Mouse (Mus musculus) MEL (cell line): ENCODE data around the gene Tmem39b. TPM values are rescaled to one million over a fixed set of nuclear protein-coding genes. Genes with fewer than 3 reads are reported as not detected.

ENCODE experiments used
- DNase-seq: peaks from one replicate; pipeline ENCODE4 v3.0.0; 2011; ENCODE audit warnings: low read depth, low spot score
- H3K27ac ChIP-seq: 2 replicates; pipeline ENCODE4 v1.5.1; 2012; ENCODE audit warnings: low read depth, mild to moderate bottlenecking, control low read depth, low read length, moderate library complexity; ENCODE audit not compliant: control insufficient read depth
- H3K27me3 ChIP-seq, 2 experiments: fragments of 150-350 bp in 1 of 2; sonication (generic) in 1 of 2; 2 replicates each; pipeline ENCODE4 v1.6.1; 2012; ENCODE audit warnings: low read length in 2 of 2, mild to moderate bottlenecking in 2 of 2, improper control_type of control experiment in 1 of 2, moderate library complexity in 1 of 2; ENCODE audit not compliant: insufficient read depth in 2 of 2, control insufficient read depth in 1 of 2
- H3K36me3 ChIP-seq, 2 experiments: 2 replicates each; pipeline ENCODE4 v1.6.1; 2012 to 2014; ENCODE audit warnings: low read length in 2 of 2, improper control_type of control experiment in 1 of 2, inconsistent platforms in 1 of 2, mild to moderate bottlenecking in 1 of 2; ENCODE audit not compliant: insufficient read depth in 2 of 2, control insufficient read depth in 1 of 2
- H3K4me1 ChIP-seq, 2 experiments: fragments of 150-350 bp in 1 of 2; sonication (generic) in 1 of 2; 2 replicates each; pipeline ENCODE4 v1.6.1; 2012; ENCODE audit warnings: low read length in 2 of 2, improper control_type of control experiment in 1 of 2, mild to moderate bottlenecking in 1 of 2; ENCODE audit not compliant: insufficient read depth in 2 of 2, control insufficient read depth in 1 of 2
- H3K4me3 ChIP-seq, 2 experiments: fragments of 150-350 bp in 1 of 2; sonication (generic) in 1 of 2; 2 replicates each; pipeline ENCODE4 v1.5.1; 2012; ENCODE audit warnings: low read depth in 2 of 2, low read length in 2 of 2, mild to moderate bottlenecking in 2 of 2, moderate library complexity in 2 of 2, control low read depth in 1 of 2, improper control_type of control experiment in 1 of 2; ENCODE audit not compliant: control insufficient read depth in 1 of 2, insufficient read depth in 1 of 2
- H3K79me2 ChIP-seq: 2 replicates; pipeline ENCODE4 v1.6.1; 2012; ENCODE audit warnings: mild to moderate bottlenecking, low read length, moderate library complexity; ENCODE audit not compliant: control insufficient read depth, poor library complexity, insufficient read depth
- H3K9ac ChIP-seq: 2 replicates; pipeline ENCODE4 v1.6.1; 2012; ENCODE audit warnings: low read depth, mild to moderate bottlenecking, control low read depth, low read length, moderate library complexity; ENCODE audit not compliant: control insufficient read depth, poor library complexity, severe bottlenecking
- H3K9me3 ChIP-seq: fragments of 150-350 bp; sonication (generic); replicated peaks from 2 replicates; pipeline ENCODE4 v1.6.1; 2012; ENCODE audit warnings: mild to moderate bottlenecking, low read length, improper control_type of control experiment, moderate library complexity; ENCODE audit not compliant: insufficient read depth
- BHLHE40 ChIP-seq: IDR thresholded peaks from 2 replicates; pipeline ENCODE4 v1.6.1; 2012; ENCODE audit warnings: low read depth, mild to moderate bottlenecking, inconsistent platforms, low read length, improper control_type of control experiment, borderline replicate concordance
- CHD1 ChIP-seq: IDR thresholded peaks from 2 replicates; pipeline ENCODE4 v1.6.1; 2012; ENCODE audit warnings: low read depth, mild to moderate bottlenecking, inconsistent platforms, low read length, improper control_type of control experiment
- CHD2 ChIP-seq: IDR thresholded peaks from 2 replicates; pipeline ENCODE4 v1.6.1; 2011; ENCODE audit warnings: low read length, improper control_type of control experiment
- E2F4 ChIP-seq: IDR thresholded peaks from 2 replicates; pipeline ENCODE4 v1.6.1; 2011; ENCODE audit warnings: low read depth, low read length, improper control_type of control experiment, borderline replicate concordance
- ELF1 ChIP-seq: IDR thresholded peaks from 2 replicates; pipeline ENCODE4 v1.6.1; 2014; ENCODE audit warnings: low read depth, mild to moderate bottlenecking, inconsistent platforms, low read length, improper control_type of control experiment, moderate library complexity
- EP300 ChIP-seq, 2 experiments: IDR thresholded peaks; 2 replicates each; pipeline ENCODE4 v1.6.1; 2011; ENCODE audit warnings: improper control_type of control experiment in 2 of 2, low read length in 2 of 2, low read depth in 1 of 2, mild to moderate bottlenecking in 1 of 2
- ETS1 ChIP-seq: IDR thresholded peaks from 2 replicates; pipeline ENCODE4 v1.6.1; 2012; ENCODE audit warnings: low read depth, mild to moderate bottlenecking, inconsistent platforms, low read length, improper control_type of control experiment, moderate library complexity
- GABPA ChIP-seq: IDR thresholded peaks from 2 replicates; pipeline ENCODE4 v1.6.1; 2012; ENCODE audit warnings: low read depth, mild to moderate bottlenecking, inconsistent platforms, low read length, improper control_type of control experiment, moderate library complexity
- GATA1 ChIP-seq: IDR thresholded peaks from 2 replicates; pipeline ENCODE4 v1.6.1; 2011; ENCODE audit warnings: low read depth, low read length, improper control_type of control experiment
- JUND ChIP-seq: IDR thresholded peaks from 2 replicates; pipeline ENCODE4 v1.6.1; 2011; ENCODE audit warnings: low read depth, mild to moderate bottlenecking, improper control_type of control experiment, low read length
- MAFK ChIP-seq: IDR thresholded peaks from 2 replicates; pipeline ENCODE4 v1.6.1; 2011; ENCODE audit warnings: low read depth, mild to moderate bottlenecking, low read length, improper control_type of control experiment, borderline replicate concordance
- MAX ChIP-seq: IDR thresholded peaks from 2 replicates; pipeline ENCODE4 v1.6.1; 2011; ENCODE audit warnings: low read length, improper control_type of control experiment
- MEF2A ChIP-seq: IDR thresholded peaks from 2 replicates; pipeline ENCODE4 v1.6.1; 2014; ENCODE audit warnings: low read depth, mild to moderate bottlenecking, inconsistent platforms, low read length, improper control_type of control experiment; ENCODE audit not compliant: poor library complexity, insufficient replicate concordance, severe bottlenecking; ENCODE audit errors: extremely low read depth
- MXI1 ChIP-seq: IDR thresholded peaks from 2 replicates; pipeline ENCODE4 v1.6.1; 2011; ENCODE audit warnings: mild to moderate bottlenecking, low read depth, low read length, improper control_type of control experiment
- MYB ChIP-seq: IDR thresholded peaks from 2 replicates; pipeline ENCODE4 v1.6.1; 2011; ENCODE audit warnings: mild to moderate bottlenecking, low read depth, low read length, improper control_type of control experiment
- MYC ChIP-seq: IDR thresholded peaks from 2 replicates; pipeline ENCODE4 v1.6.1; 2011; ENCODE audit warnings: low read depth, mild to moderate bottlenecking, low read length, improper control_type of control experiment, moderate library complexity
- NRF1 ChIP-seq: IDR thresholded peaks from 2 replicates; pipeline ENCODE4 v1.6.1; 2014; ENCODE audit warnings: low read depth, mild to moderate bottlenecking, inconsistent platforms, low read length, improper control_type of control experiment, moderate library complexity; ENCODE audit not compliant: poor library complexity, insufficient read depth, severe bottlenecking
- POLR2A ChIP-seq, 2 experiments: IDR thresholded peaks; 2 replicates each; pipeline ENCODE4 v1.6.1; 2011 to 2012; ENCODE audit warnings: low read length in 2 of 2, mild to moderate bottlenecking in 2 of 2, control low read depth in 1 of 2, improper control_type of control experiment in 1 of 2, low read depth in 1 of 2, moderate library complexity in 1 of 2; ENCODE audit not compliant: control insufficient read depth in 1 of 2, insufficient read depth in 1 of 2, poor library complexity in 1 of 2
- POLR2AphosphoS2 ChIP-seq: IDR thresholded peaks from 2 replicates; pipeline ENCODE4 v1.6.1; 2011; ENCODE audit warnings: low read length, improper control_type of control experiment
- RCOR1 ChIP-seq: IDR thresholded peaks from 2 replicates; pipeline ENCODE4 v1.6.1; 2012; ENCODE audit warnings: low read depth, mild to moderate bottlenecking, inconsistent platforms, low read length, improper control_type of control experiment
- SIN3A ChIP-seq: IDR thresholded peaks from 2 replicates; pipeline ENCODE4 v1.6.1; 2012; ENCODE audit warnings: low read length, improper control_type of control experiment, inconsistent platforms
- TAL1 ChIP-seq: IDR thresholded peaks from 2 replicates; pipeline ENCODE4 v1.6.1; 2012; ENCODE audit warnings: mild to moderate bottlenecking, inconsistent platforms, low read length, moderate library complexity, mixed read lengths
- TBP ChIP-seq: IDR thresholded peaks from 2 replicates; pipeline ENCODE4 v1.8.0; 2011; ENCODE audit warnings: low read depth, low read length, improper control_type of control experiment
- TCF12 ChIP-seq: IDR thresholded peaks from 2 replicates; pipeline ENCODE4 v1.6.1; 2014; ENCODE audit warnings: low read depth, mild to moderate bottlenecking, inconsistent platforms, low read length, improper control_type of control experiment, moderate library complexity
- UBTF ChIP-seq: IDR thresholded peaks from 2 replicates; pipeline ENCODE4 v1.6.1; 2012; ENCODE audit warnings: low read depth, mild to moderate bottlenecking, inconsistent platforms, low read length, improper control_type of control experiment, moderate library complexity, borderline replicate concordance; ENCODE audit not compliant: insufficient read depth
- ZKSCAN1 ChIP-seq: IDR thresholded peaks from 2 replicates; pipeline ENCODE4 v1.6.1; 2012; ENCODE audit warnings: low read depth, mild to moderate bottlenecking, inconsistent platforms, low read length, improper control_type of control experiment, moderate library complexity
- ZMIZ1 ChIP-seq: IDR thresholded peaks from 2 replicates; pipeline ENCODE4 v1.6.1; 2012; ENCODE audit warnings: low read depth, mild to moderate bottlenecking, inconsistent platforms, low read length, improper control_type of control experiment, moderate library complexity
- polyA plus RNA-seq, 2 experiments: library from polyadenylated mRNA; stranded (reverse) in 1 of 2; unstranded in 1 of 2; fragments of >175 nt in 1 of 2; fragments of >200 nt in 1 of 2; gene quantifications; 2 replicates each; pipeline versions ENCODE4 v1.2.1 to v1.2.4; 2012; ENCODE audit warnings: low replicate concordance in 2 of 2, low read depth in 1 of 2; ENCODE audit not compliant: insufficient read length in 2 of 2, insufficient read depth in 1 of 2, missing spikeins in 1 of 2
- total RNA-seq: library from RNA; depleted of rRNA; stranded (reverse); fragments of 300-350 nt; gene quantifications from 2 replicates; pipeline ENCODE4 v1.2.3, GENCODE M21; 2012

The Tmem39b gene
- total and polyA plus RNA-seq, 3 experiments, result 12.2 to 81.0 (median 55.2) TPM

DNA sequence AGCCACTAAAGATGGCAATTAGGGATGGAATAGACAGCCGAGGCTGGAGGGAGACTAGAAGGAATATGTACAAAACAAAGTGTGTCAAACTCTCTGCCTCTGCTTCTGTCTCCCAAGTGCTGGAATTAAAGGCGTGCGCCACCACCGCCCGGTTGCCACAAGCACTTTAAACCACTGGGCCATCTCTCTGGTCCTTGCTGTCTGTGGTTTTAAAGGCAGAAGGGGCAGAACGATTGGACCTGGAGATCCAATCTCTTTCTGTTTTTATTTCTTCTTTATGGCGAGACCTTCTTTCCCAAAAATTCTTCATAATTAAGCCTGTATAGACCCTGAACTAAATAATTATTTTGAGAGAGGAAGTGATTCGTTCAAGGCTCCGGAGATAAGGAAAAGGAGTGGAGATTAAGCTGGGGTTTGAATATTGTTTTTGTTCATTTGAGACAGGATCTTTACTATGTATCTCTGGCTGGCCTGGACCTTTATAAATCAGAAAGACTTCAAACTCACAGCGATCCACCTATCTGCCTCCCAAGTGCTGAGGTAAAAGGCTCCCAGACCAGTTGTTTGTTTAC lies 23.7 kb downstream of the Tmem39b start:
- Histone ChIP-seq H3K27me3 (no peaks in the 10 kb centered on the region), H3K9ac (peak overlapping the region; percentile 95), H3K36me3 (peaks cover 0 to 9% of the 10 kb centered on the region in 2 experiments; a peak in 2 of 4 replicates), H3K79me2 (peaks cover 22% of the 10 kb centered on the region), H3K27ac (peak overlapping the region; percentile 26), H3K4me3 (peak overlapping the region; percentile 77 to 98), H3K4me1 (peaks cover 8 to 11% of the 10 kb centered on the region in 2 experiments), H3K9me3 (no peaks in the 10 kb centered on the region)
- no peak for TF ChIP-seq POLR2A (IDR thresholded peaks at IDR 0.05; ENCODE audit: control insufficient read depth in 1 of 2, insufficient read depth in 1 of 2, low read depth in 1 of 2, low read length in 2 of 2, poor library complexity in 1 of 2)
- TF ChIP-seq E2F4, result no peak
- TF ChIP-seq TAL1, result no peak
- TF ChIP-seq GABPA, result no peak
- TF ChIP-seq CHD1, result 0 out of 2 replicates have a peak, but pooled peaks have one; percentile 36
- peak; percentile 77 for TF ChIP-seq GATA1
- no peak for TF ChIP-seq ZKSCAN1
- no peak for TF ChIP-seq ZMIZ1
- TF ChIP-seq TBP, result no peak
- TF ChIP-seq EP300 (IDR thresholded peaks at IDR 0.05; ENCODE audit: low read depth in 1 of 2, low read length in 2 of 2), result peak; percentile 28 to 48; a peak in 2 of 4 replicates
- no peak for TF ChIP-seq UBTF
- 0 out of 2 replicates have a peak, but pooled peaks have one; percentile 28 for TF ChIP-seq TCF12
- peak; percentile 8; the same call in 1 of the 2 replicates for TF ChIP-seq SIN3A
- peak; percentile 86 for TF ChIP-seq RCOR1
- no peak for DNase-seq

DNA sequence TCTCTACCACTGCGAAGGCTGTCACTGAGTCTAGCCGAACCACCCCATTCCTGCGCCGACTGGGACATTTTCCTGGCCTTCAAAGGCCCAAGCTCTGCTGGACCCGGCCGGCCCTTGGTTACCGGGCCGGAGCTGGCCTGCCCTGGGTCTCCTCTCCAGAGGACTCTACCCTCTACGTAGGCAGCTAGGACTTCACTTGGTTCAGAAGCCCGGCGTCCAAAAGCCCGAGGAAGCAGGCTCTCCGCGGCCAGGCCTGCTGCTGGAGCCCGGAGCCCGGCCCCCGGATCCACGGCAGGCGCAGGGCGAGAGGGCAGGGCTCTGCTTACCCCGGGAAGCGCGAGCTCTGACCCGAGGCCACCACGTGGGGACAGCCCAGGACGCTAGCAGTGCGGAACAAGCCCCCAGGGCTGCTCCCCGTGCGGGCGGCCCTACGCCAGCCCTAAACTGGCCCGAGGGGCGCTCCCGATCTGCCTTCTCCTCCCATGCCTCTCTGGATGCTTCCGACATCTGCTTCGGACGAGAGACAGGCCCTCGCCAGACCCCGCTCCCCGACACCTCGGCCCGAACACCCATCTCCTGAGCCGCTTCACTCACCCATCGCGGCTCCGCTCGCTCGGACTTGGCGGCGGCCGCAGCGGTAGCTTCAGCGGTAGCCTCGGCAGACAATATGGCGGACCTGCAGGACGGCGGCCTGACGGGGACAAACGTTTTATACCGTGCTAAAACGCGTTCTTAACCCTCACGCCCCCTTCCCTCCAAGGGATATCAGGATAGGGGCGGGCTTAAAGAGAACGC lies 24.4 kb downstream of the Tmem39b start, which contains the start of gene Kpna6:
Gene Kpna6, minus strand, starts transcription at position 685 of the 795 bp plus-strand sequence.
- peak within 1 kb of the TSS; percentile 77 to 98 for H3K4me3 ChIP-seq
- H3K27me3 ChIP-seq, result no peaks in the 10 kb centered on the region
- TF ChIP-seq GABPA (no peak), ELF1 (peak; percentile 44; the same call in 1 of the 2 replicates), CHD2 (no peak), MYC (no peak), TBP (peak; percentile 31; the same call in 1 of the 2 replicates), MAX (peak; percentile 16; the same call in 1 of the 2 replicates), SIN3A (peak; percentile 76), BHLHE40 (no peak), ETS1 (peak; percentile 31; the same call in 1 of the 2 replicates), UBTF (peak; percentile 78; the same call in 1 of the 2 replicates), GATA1 (no peak), CHD1 (no peak), MEF2A (no peak), JUND (no peak), MYB (no peak), MXI1 (no peak; the same call in 1 of the 2 replicates), NRF1 (peak; percentile 31; the same call in 1 of the 2 replicates), MAFK (no peak), TAL1 (no peak), POLR2AphosphoS2 (peak; percentile 62; the same call in 1 of the 2 replicates)

More for the DNA sequence above, 24.4 kb downstream of the Tmem39b start, which contains the start of gene Kpna6:
- Histone ChIP-seq H3K79me2 (peaks cover 22% of the 10 kb centered on the region), H3K9me3 (no peaks in the 10 kb centered on the region), H3K36me3 (peaks cover 0 to 9% of the 10 kb centered on the region in 2 experiments; a peak in 2 of 4 replicates), H3K9ac (peak within 1 kb of the TSS; percentile 95), H3K27ac (peak within 1 kb of the TSS; percentile 67), H3K4me1 (peaks cover 8 to 11% of the 10 kb centered on the region in 2 experiments)
- peak; percentile 94 for DNase-seq
